11 mouse cellular contexts compared by ENCODE assay signal in genomic region chr13:18809465-18809864, GRCm38 (mm10).
DNase-seq lines count a peak whose midpoint lies in the region; ATAC-seq and TF ChIP-seq lines count a peak whose summit lies in the region.
"Had no signal": no experiment of that assay in that cellular context is flagged by ENCODE, and none has a peak within 500 bp of the region (broad histone marks: within the 10 kb centered on the region; RNA-seq: fewer than 3 reads in every experiment).

No protein-coding gene starts in this region.

- H3K27me3 ChIP-seq in hindbrain, embryonic 16.5 days (replicated peaks; ENCODE audit: control insufficient read depth, insufficient read depth, low read length), result no peaks in the 10 kb centered on the region
- no peaks in the 10 kb centered on the region for H3K27me3 ChIP-seq in hindbrain, postnatal 0 days (ENCODE audit: insufficient read depth, low read length)
- H3K27me3 ChIP-seq in forebrain, embryonic 15.5 days, result no peaks in the 10 kb centered on the region
- H3K27me3 ChIP-seq: stomach, embryonic 15.5 days had no signal

- WGBS in hindbrain, embryonic 16.5 days, result 79% methylated on average over 4 of the region's 4 CpGs
- 70% methylated on average over 4 of the region's 4 CpGs for WGBS in hindbrain, postnatal 0 days
- 72% methylated on average over 4 of the region's 4 CpGs for WGBS in forebrain, embryonic 15.5 days

- no peak overlapping the region for H3K27ac ChIP-seq in hindbrain, embryonic 16.5 days (ENCODE audit: low read depth, low read length)
- H3K27ac ChIP-seq in hindbrain, postnatal 0 days, result no peak overlapping the region
- 0 out of 2 replicates have a peak overlapping the region, but pooled peaks have one; percentile 20 for H3K27ac ChIP-seq in forebrain, embryonic 15.5 days (replicated peaks)
- H3K27ac ChIP-seq: limb, embryonic 10.5 days; stomach, embryonic 15.5 days had no signal

- ATAC-seq in hindbrain, embryonic 16.5 days, result peak; percentile 50
- ATAC-seq in hindbrain, postnatal 0 days, result no peak
- ATAC-seq in forebrain, embryonic 15.5 days (replicated peaks), result peak; percentile 44

- H3K4me1 ChIP-seq in hindbrain, embryonic 16.5 days (ENCODE audit: control insufficient read depth, insufficient read depth, low read depth, low read length), result peaks cover 3% of the 10 kb centered on the region
- H3K4me1 ChIP-seq in hindbrain, postnatal 0 days (ENCODE audit: insufficient read depth, low read length), result no peaks in the 10 kb centered on the region; the same call in 1 of the 2 replicates
- peaks cover 9% of the 10 kb centered on the region for H3K4me1 ChIP-seq in forebrain, embryonic 15.5 days
- H3K4me1 ChIP-seq: limb, embryonic 10.5 days; stomach, embryonic 15.5 days had no signal

- H3K4me3 ChIP-seq in hindbrain, embryonic 16.5 days (ENCODE audit: low read length), result no peak overlapping the region
- no peak overlapping the region for H3K4me3 ChIP-seq in hindbrain, postnatal 0 days (ENCODE audit: low read length)
- no peak overlapping the region for H3K4me3 ChIP-seq in forebrain, embryonic 15.5 days
- H3K4me3 ChIP-seq: limb, embryonic 10.5 days; stomach, embryonic 15.5 days had no signal

- H3K36me3 ChIP-seq in hindbrain, embryonic 16.5 days (ENCODE audit: control insufficient read depth, insufficient read depth, low read length), result peaks cover 5% of the 10 kb centered on the region
- no peaks in the 10 kb centered on the region; the same call in 1 of the 2 replicates for H3K36me3 ChIP-seq in hindbrain, postnatal 0 days (ENCODE audit: insufficient read depth, low read length)
- H3K36me3 ChIP-seq in forebrain, embryonic 15.5 days, result 0 out of 2 replicates have a peak, but pooled peaks cover 3% of the 10 kb centered on the region
- H3K36me3 ChIP-seq: stomach, embryonic 15.5 days had no signal

- no peak overlapping the region for H3K4me2 ChIP-seq in hindbrain, embryonic 16.5 days (ENCODE audit: low read length)
- no peak overlapping the region for H3K4me2 ChIP-seq in hindbrain, postnatal 0 days (ENCODE audit: low read depth, low read length)
- H3K4me2 ChIP-seq in forebrain, embryonic 15.5 days (replicated peaks), result no peak overlapping the region
- H3K4me2 ChIP-seq: heart, embryonic 11.5 days; stomach, embryonic 15.5 days had no signal

- no peak for TF ChIP-seq CTCF in hindbrain, postnatal 0 days (IDR thresholded peaks at IDR 0.05; ENCODE audit: low read depth)

- no peak overlapping the region for H3K9ac ChIP-seq in hindbrain, embryonic 16.5 days (ENCODE audit: low read depth, low read length)
- no peak overlapping the region for H3K9ac ChIP-seq in hindbrain, postnatal 0 days (replicated peaks; ENCODE audit: low read length)
- H3K9ac ChIP-seq in forebrain, embryonic 15.5 days (replicated peaks), result no peak overlapping the region
- H3K9ac ChIP-seq: stomach, embryonic 15.5 days had no signal

- no peaks in the 10 kb centered on the region for H3K9me3 ChIP-seq in hindbrain, embryonic 16.5 days (ENCODE audit: control insufficient read depth, low read length)
- no peaks in the 10 kb centered on the region for H3K9me3 ChIP-seq in hindbrain, postnatal 0 days (ENCODE audit: low read length)
- H3K9me3 ChIP-seq in forebrain, embryonic 15.5 days, result no peaks in the 10 kb centered on the region
- H3K9me3 ChIP-seq: limb, embryonic 10.5 days; stomach, embryonic 15.5 days had no signal

- DNase-seq in cerebellum, postnatal 10 days, result peak; percentile 8 to 10
- DNase-seq in cerebellum, adult 8-10 months, result no peak
- no peak for DNase-seq in hindbrain, postnatal 0 days (ENCODE audit: low spot score)
- peak; percentile 19 for DNase-seq in retina, embryonic 14.5 days (ENCODE audit: low spot score)
- DNase-seq in layer of hippocampus, postnatal 10 days (ENCODE audit: low spot score in 2 of 2), result no peak
- DNase-seq: thymus, adult 18-20 months had no signal

Comparison
In these comparisons a context has a peak if more than half of its experiments do, and no peak if none do; other contexts are left out.
1. DNase-seq: peak in cerebellum, postnatal 10 days (2 of 2) and retina, embryonic 14.5 days (single experiment); none in cerebellum, adult 8-10 months (single experiment), hindbrain, postnatal 0 days (single experiment) and layer of hippocampus, postnatal 10 days (0 of 2).